Mouse (Mus musculus) MEL (cell line): ENCODE results near the gene Zfp507.

Experiments used
- HCFC1 ChIP-seq: IDR thresholded peaks from 2 replicates; pipeline ENCODE4 v1.6.1; 2012; ENCODE audit warnings: low read depth, mild to moderate bottlenecking, inconsistent platforms, low read length, improper control_type of control experiment, moderate library complexity
- POLR2A ChIP-seq, 2 experiments: IDR thresholded peaks; 2 replicates each; pipeline ENCODE4 v1.6.1; 2011 to 2012; ENCODE audit warnings: low read length in 2 of 2, mild to moderate bottlenecking in 2 of 2, control low read depth in 1 of 2, improper control_type of control experiment in 1 of 2, low read depth in 1 of 2, moderate library complexity in 1 of 2; ENCODE audit not compliant: control insufficient read depth in 1 of 2, insufficient read depth in 1 of 2, poor library complexity in 1 of 2

DNA sequence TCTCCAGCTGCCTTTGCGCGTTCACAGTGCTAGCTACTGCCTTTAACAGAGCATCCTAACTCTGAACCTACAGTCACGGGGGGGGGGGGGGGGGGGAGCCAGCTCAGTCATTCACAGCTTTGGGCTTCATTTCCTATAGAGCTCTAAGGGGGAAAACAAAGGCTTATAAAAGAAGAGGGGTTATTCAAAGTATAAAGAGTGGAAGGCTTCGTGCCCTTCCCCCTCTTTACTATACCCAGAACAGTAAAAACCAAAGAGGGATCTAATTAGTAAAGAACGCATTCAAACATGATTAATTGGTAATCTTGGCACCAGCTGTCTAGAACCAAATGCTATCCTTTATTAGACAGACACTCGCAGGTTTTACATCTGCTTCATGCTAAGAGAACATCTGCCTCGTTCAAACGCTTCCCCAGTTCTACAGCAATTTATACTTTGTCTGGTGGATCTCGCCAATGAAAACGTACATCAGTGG is 70.2 kb downstream of the Zfp507 start:
- TF ChIP-seq HCFC1: no peak
- no peak for TF ChIP-seq POLR2A (IDR thresholded peaks at IDR 0.05; ENCODE audit: control insufficient read depth in 1 of 2, insufficient read depth in 1 of 2, low read depth in 1 of 2, low read length in 2 of 2, poor library complexity in 1 of 2)
